Mouse (Mus musculus) forebrain, postnatal 0 days (tissue): ENCODE results near the gene Slc35g2. TPM values are rescaled to one million over a fixed set of nuclear protein-coding genes. Genes with fewer than 3 reads are reported as not detected.

Source experiments
- ATAC-seq: fragments of 200-750 bp; cut with Nextera tagmentation; 2 replicates; pipeline ENCODE4 v1.8.0; 2017; ENCODE audit warnings: mild to moderate bottlenecking, moderate library complexity
- DNase-seq: peaks from one replicate; pipeline ENCODE4 v3.0.0-alpha.2; 2015
- H3K27ac ChIP-seq: fragments of 300-500 bp; sonication (generic); 2 replicates; pipeline ENCODE4 v1.5.1; 2014; ENCODE audit warnings: low read depth, mild to moderate bottlenecking, antibody characterized with exemption, low read length, moderate library complexity, mixed read lengths
- H3K27me3 ChIP-seq: fragments of 300-500 bp; sonication (generic); 2 replicates; pipeline ENCODE4 v1.6.1; 2014; ENCODE audit warnings: mild to moderate bottlenecking, low read length, mixed read lengths; ENCODE audit not compliant: insufficient read depth
- H3K36me3 ChIP-seq: fragments of 300-500 bp; sonication (generic); 2 replicates; pipeline ENCODE4 v1.6.1; 2014; ENCODE audit warnings: mild to moderate bottlenecking, moderate library complexity; ENCODE audit not compliant: insufficient read depth
- H3K4me1 ChIP-seq: fragments of 300-500 bp; sonication (generic); 2 replicates; pipeline ENCODE4 v1.6.1; 2014; ENCODE audit warnings: antibody characterized with exemption; ENCODE audit not compliant: insufficient read depth
- H3K4me2 ChIP-seq: fragments of 300-500 bp; sonication (generic); 2 replicates; pipeline ENCODE4 v1.6.1; 2014; ENCODE audit warnings: low read depth, mild to moderate bottlenecking, moderate library complexity
- H3K4me3 ChIP-seq: fragments of 300-500 bp; sonication (generic); 2 replicates; pipeline ENCODE4 v1.5.1; 2014; ENCODE audit warnings: low read depth, low read length, mixed read lengths
- H3K9ac ChIP-seq: fragments of 300-500 bp; sonication (generic); 2 replicates; pipeline ENCODE4 v1.6.1; 2014; ENCODE audit warnings: mild to moderate bottlenecking
- H3K9me3 ChIP-seq: fragments of 300-500 bp; sonication (generic); 2 replicates; pipeline ENCODE4 v1.6.1; 2016; ENCODE audit warnings: low read length
- CTCF ChIP-seq: sonication (generic); IDR thresholded peaks from 2 replicates; pipeline ENCODE4 v1.5.1; 2016; ENCODE audit warnings: antibody characterized with exemption, control low read depth, low read depth
- WGBS: fragments of 180-500 bp; shearing (Covaris S2); extraction: QIAGEN DNeasy Blood & Tissue Kit; methylation state at CpG from one replicate; pipeline ENCODE4 v1.1.7; 2014; 5-methylcytosine and 5-hydroxymethylcytosine counted together
- polyA plus RNA-seq: library from polyadenylated mRNA; unstranded; fragments of >200 nt; fragmentation: Nextera tagmentation; extraction: Ambion mirVana; gene quantifications from 2 replicates; pipeline ENCODE4 v1.2.1, GENCODE M21; 2015
- total RNA-seq: library from RNA; depleted of rRNA; stranded (reverse); fragments of >200 nt; gene quantifications from 2 replicates; pipeline ENCODE4 v1.2.3, GENCODE M21; 2014

Slc35g2 gene
- total and polyA plus RNA-seq, 2 experiments from 2014 or later = 10.5 to 13.5 TPM

DNA sequence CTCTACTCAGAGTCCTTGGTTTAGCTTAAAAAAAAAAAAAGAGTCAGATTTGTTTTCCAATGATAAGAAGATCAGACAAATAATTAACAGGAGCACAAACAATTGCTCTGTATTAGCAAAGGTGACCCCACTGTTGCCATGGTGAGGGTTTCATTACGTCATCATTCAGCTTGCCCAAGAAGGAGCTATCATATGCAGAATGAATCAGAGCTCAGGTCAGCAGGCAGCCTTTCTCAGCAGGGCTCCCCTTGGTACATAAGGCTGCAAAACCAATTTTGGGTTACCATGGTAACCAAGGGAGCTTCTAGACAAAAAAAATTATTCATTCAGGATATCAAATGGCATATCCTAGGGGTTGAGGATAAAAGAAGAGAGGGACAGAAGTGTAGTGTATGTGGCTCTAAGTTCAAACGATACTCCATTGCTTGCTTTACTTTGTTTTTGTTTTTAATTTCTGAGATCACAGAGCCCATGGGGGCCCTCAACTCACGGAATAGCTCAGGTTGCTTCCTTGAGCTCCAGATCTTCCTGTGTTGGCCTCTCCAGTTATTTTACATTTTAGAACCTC lies 29.0 kb upstream of the Slc35g2 start:
- ATAC-seq = peak; percentile 55; the same call in 1 of the 2 replicates

DNA sequence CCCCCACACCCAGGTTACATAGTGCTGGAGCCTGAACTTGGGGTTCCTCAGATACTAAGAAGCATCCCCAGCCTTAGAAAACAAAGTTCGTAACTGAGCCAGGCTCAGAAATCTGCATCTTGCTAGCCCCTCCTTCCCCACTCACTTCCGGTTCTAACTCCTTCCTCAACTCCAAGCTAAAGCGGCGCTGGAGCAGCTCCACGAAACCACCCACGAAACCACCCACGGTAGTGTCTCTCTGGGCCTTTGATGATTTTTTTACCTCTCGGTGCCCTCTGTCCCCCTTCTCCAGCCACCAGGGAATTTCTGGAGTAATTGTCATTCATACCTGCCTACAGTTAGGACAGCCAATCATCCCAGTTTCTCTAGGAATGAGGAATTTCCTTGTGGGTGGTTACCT lies 26.7 kb upstream of the Slc35g2 start, which contains the start of gene Stag1:
Gene Stag1 (plus strand): TSS at position 253 of the 400 bp plus-strand sequence.
- Histone ChIP-seq H3K9me3 (no peaks in the 10 kb centered on the region), H3K4me3 (no peak within 1 kb of the TSS), H3K4me2 (no peak within 1 kb of the TSS), H3K4me1 (0 out of 2 replicates have a peak, but pooled peaks cover 9% of the 10 kb centered on the region), H3K27me3 (no peaks in the 10 kb centered on the region), H3K9ac (no peak within 1 kb of the TSS), H3K36me3 (no peaks in the 10 kb centered on the region), H3K27ac (no peak within 1 kb of the TSS)
- ATAC-seq (no peak), DNase-seq (no peak)
- WGBS = 90% methylated on average over 8 of the region's 8 CpGs
- no peak for TF ChIP-seq CTCF

More for the DNA sequence above, 29.0 kb upstream of the Slc35g2 start:
- Histone ChIP-seq H3K27me3 (no peaks in the 10 kb centered on the region), H3K36me3 (no peaks in the 10 kb centered on the region), H3K4me2 (no peak overlapping the region), H3K4me1 (0 out of 2 replicates have a peak, but pooled peaks cover 9% of the 10 kb centered on the region), H3K9me3 (no peaks in the 10 kb centered on the region), H3K9ac (no peak overlapping the region), H3K4me3 (no peak overlapping the region), H3K27ac (no peak overlapping the region)
- no peak for TF ChIP-seq CTCF
- no peak for DNase-seq
- 26% methylated on average over 3 of the region's 3 CpGs for WGBS

DNA sequence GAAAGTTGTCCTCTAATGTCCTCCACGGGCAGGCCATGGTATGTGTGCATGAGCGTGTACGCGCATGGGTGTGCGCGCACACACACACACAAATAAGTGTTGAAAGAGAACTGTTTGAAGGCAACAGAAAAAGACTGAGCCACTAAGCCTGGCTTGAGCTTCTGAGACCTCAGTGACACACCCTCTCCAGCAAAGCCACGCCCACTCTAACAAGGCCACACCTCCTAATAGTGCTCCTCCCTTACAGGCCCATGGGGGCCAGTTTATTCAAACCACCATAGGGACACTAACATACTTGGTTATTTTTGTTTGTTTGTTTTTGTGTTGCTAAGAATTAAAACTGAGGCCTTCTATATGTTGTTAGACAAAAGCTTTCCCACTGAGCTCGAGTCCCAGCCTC lies 25.4 kb upstream of the Slc35g2 start:
- Histone ChIP-seq H3K4me3 (no peak overlapping the region), H3K4me1 (0 out of 2 replicates have a peak, but pooled peaks cover 9% of the 10 kb centered on the region), H3K9ac (no peak overlapping the region), H3K27ac (no peak overlapping the region), H3K9me3 (no peaks in the 10 kb centered on the region), H3K36me3 (no peaks in the 10 kb centered on the region), H3K4me2 (no peak overlapping the region), H3K27me3 (no peaks in the 10 kb centered on the region)
- 88% methylated on average over 8 of the region's 8 CpGs for WGBS
- no peak for DNase-seq
- no peak for TF ChIP-seq CTCF
- no peak for ATAC-seq

DNA sequence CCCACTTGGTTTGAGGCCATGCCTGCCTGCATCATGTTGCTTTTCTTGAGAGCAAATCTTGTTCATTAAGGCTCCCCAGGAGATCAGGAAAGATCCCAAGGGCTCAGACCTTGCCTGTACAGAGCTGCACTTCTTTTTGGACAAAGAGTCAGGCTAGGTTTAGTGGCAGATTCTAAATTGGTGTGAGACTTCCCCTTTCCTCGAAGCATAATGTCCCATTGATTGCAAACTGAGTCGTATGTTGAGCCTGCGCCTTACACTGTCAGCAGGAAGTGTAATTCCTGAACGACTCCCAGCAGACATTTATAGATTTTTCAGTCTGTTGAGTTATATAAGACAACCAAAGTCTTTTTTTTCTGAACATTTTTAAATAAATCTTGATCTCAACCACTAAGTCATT lies 19.6 kb upstream of the Slc35g2 start:
- TF ChIP-seq CTCF = no peak
- Histone ChIP-seq H3K4me1 (no peaks in the 10 kb centered on the region), H3K9me3 (no peaks in the 10 kb centered on the region), H3K4me2 (no peak overlapping the region), H3K4me3 (no peak overlapping the region), H3K9ac (no peak overlapping the region), H3K27ac (no peak overlapping the region), H3K36me3 (no peaks in the 10 kb centered on the region), H3K27me3 (no peaks in the 10 kb centered on the region)
- WGBS = 68% methylated on average over 4 of the region's 4 CpGs
- ATAC-seq = no peak
- no peak for DNase-seq

DNA sequence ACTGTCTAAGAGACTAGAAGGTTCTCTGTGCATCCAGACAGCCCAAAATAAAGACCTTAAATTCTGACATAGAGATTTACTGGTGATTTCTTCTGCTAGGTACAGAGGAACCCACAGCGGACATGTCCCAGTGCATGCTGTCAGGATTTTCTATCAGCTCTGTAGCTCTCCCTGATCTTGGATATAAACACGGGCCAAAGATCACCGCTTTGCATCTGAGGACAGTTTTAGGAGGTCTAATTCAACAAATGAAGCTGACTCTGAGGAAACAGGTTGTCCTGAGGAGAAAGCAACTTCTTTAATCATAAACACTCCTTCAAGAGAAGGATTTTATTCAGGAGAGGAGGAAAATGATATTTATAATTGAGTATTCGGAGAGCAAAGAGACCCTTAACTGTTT lies 13.1 kb upstream of the Slc35g2 start:
- no peaks in the 10 kb centered on the region for H3K9me3 ChIP-seq
- H3K9ac ChIP-seq = no peak overlapping the region
- WGBS = 93% methylated on average over 4 of the region's 4 CpGs
- ATAC-seq = no peak
- no peak overlapping the region for H3K4me2 ChIP-seq
- no peaks in the 10 kb centered on the region for H3K4me1 ChIP-seq
- no peak overlapping the region for H3K27ac ChIP-seq
- DNase-seq = no peak
- H3K36me3 ChIP-seq = no peaks in the 10 kb centered on the region
- H3K4me3 ChIP-seq = no peak overlapping the region
- no peak for TF ChIP-seq CTCF
- no peaks in the 10 kb centered on the region; the same call in none of the 2 replicates for H3K27me3 ChIP-seq

DNA sequence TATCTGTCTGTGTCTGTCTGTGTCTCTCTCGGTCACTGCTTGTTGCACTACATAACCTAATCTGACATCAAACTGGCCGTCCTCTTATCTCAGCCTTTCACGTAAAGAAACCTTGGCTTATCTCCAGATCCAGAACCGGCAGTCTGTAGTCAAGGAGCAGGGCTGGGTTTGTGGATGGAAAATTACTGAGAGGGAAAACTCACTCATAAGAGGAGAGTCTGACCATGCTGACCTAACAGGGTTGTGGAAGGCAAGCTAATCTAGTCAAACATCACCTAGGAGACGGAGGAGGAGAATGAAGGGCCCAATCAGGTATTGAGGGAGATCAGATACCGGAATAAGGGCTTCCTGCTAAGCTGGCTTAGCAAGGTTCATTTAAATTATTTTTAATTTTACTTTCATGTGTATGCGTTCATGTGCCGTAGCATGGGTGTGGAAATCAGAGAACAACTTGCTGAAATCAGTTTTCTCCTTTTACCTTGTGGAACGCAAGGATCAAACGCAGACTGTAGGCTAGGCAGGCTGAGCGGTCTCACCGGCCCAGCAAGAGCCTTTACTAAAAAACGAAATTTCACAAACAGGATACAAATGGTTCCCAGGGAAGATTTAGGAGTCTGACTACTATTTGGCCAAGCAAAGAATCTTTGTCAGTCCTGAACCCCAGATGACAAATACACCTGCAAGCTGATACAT lies 12.1 kb upstream of the Slc35g2 start:
- no peak overlapping the region; the same call in 1 of the 2 replicates for H3K9ac ChIP-seq
- H3K4me1 ChIP-seq = no peaks in the 10 kb centered on the region
- no peaks in the 10 kb centered on the region for H3K36me3 ChIP-seq
- ATAC-seq (no peak), DNase-seq (no peak)
- no peaks in the 10 kb centered on the region for H3K9me3 ChIP-seq
- TF ChIP-seq CTCF = no peak
- H3K27me3 ChIP-seq = no peaks in the 10 kb centered on the region; the same call in none of the 2 replicates
- no peak overlapping the region for H3K27ac ChIP-seq
- no peak overlapping the region for H3K4me2 ChIP-seq
- WGBS = 48% methylated on average over 13 of the region's 13 CpGs
- no peak overlapping the region for H3K4me3 ChIP-seq
